9 mouse cellular contexts compared by ENCODE assay signal in the genomic region with DNA sequence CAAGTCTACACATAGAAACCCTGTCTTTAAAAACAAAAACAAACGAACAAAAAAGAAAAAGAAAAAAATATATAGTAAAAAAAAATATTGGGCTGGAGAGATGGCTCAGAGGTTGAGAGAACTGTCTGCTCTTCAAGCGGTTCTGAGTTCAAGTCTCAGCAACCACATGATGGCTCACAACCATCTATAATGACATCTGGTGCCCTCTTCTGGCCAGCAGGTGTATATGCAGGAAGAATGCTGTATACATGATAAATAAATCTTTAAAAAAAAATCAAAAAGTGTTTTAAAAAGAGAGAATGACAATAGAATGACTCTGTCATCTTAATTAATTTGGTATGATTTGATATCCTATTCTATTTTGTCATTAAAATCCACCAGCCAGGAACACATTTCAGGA. TPM values are rescaled to one million over a fixed set of nuclear protein-coding genes. Genes with fewer than 3 reads are reported as not detected.
A peak's percentile ranks its signal among the peaks of the same experiment; 100 is the strongest.
DNase-seq lines count a peak whose midpoint lies in the region; ATAC-seq and TF ChIP-seq lines count a peak whose summit lies in the region.
"Had no signal": no experiment of that assay in that cellular context is flagged by ENCODE, and none has a peak within 500 bp of the region (broad histone marks: within the 10 kb centered on the region; RNA-seq: fewer than 3 reads in every experiment).

No protein-coding gene starts in this region.

- no peak overlapping the region for H3K27ac ChIP-seq in liver, embryonic 12.5 days
- no peak overlapping the region for H3K27ac ChIP-seq in CH12.LX (ENCODE audit: insufficient read depth, low read depth)

- TF ChIP-seq EP300 in CH12.LX (IDR thresholded peaks at IDR 0.05; ENCODE audit: low read length) = no peak

- intact Hi-C loops in heart, postnatal 36 days (cut with DNase I) = loop anchor here (2.0 kb wide), 1 partner anchor 32 kb away; no protein-coding TSS in a partner anchor

- in situ Hi-C loops in CH12.LX (cut with MboI; ENCODE audit: low pct_ligation_motif_present, low pct_unique_long_range_greater_than_20kb, low sequenced_read_pairs) = loop anchor here (5.0 kb wide), 1 partner anchor 43 kb away; no protein-coding TSS in a partner anchor

- H3K4me3 ChIP-seq in liver, embryonic 12.5 days = no peak overlapping the region
- H3K4me3 ChIP-seq in CH12.LX (replicated peaks in 1 of 3; ENCODE audit: low read depth in 2 of 3, low read length in 2 of 3, poor library complexity in 1 of 3) = no peak overlapping the region

- H3K9me3 ChIP-seq in liver, embryonic 12.5 days (replicated peaks) = no peaks in the 10 kb centered on the region
- H3K9me3 ChIP-seq in CH12.LX (replicated peaks; ENCODE audit: low read length) = no peaks in the 10 kb centered on the region

- H3K79me2 ChIP-seq in CH12.LX (replicated peaks; ENCODE audit: control insufficient read depth, extremely low read depth, insufficient read depth, poor library complexity, severe bottlenecking) = peaks cover 9% of the 10 kb centered on the region

- no peak for ATAC-seq in liver, embryonic 12.5 days

- TF ChIP-seq POLR2A in CH12.LX (IDR thresholded peaks at IDR 0.05; ENCODE audit: low read depth, low read length) = no peak

- H3K4me1 ChIP-seq in liver, embryonic 12.5 days = peaks cover 35% of the 10 kb centered on the region
- H3K4me1 ChIP-seq in CH12.LX (ENCODE audit: control insufficient read depth in 1 of 2, insufficient read depth in 2 of 2) = peaks cover 0 to 27% of the 10 kb centered on the region in 2 experiments; a peak in 2 of 4 replicates

- H3K4me2 ChIP-seq in liver, embryonic 12.5 days = no peak overlapping the region
- H3K4me2 ChIP-seq in CH12.LX (ENCODE audit: insufficient read depth, low read depth, poor library complexity, severe bottlenecking) = no peak overlapping the region

- dilution Hi-C loops in CH12.LX (cut with MboI; ENCODE audit: extremely low pct_ligation_motif_present, extremely low pct_unique_long_range_greater_than_20kb, low sequenced_read_pairs) = no loop called here

- WGBS in liver, embryonic 12.5 days (ENCODE audit: insufficient replicate concordance) = 43% methylated on average over 2 of the region's 2 CpGs

- no peaks in the 10 kb centered on the region for H3K27me3 ChIP-seq in liver, embryonic 12.5 days (replicated peaks)
- no peaks in the 10 kb centered on the region for H3K27me3 ChIP-seq in CH12.LX (replicated peaks)

- peak; percentile 28 for DNase-seq in embryo, embryonic 10.5 days (ENCODE audit: low spot score)
- no peak for DNase-seq in embryo, embryonic 9.5 days (ENCODE audit: extremely low spot score)
- DNase-seq in liver (peak; percentile 30), CH12.LX (ENCODE audit: extremely low read depth) (no peak)
- peak; percentile 71 for DNase-seq in induced T-regulatory cell, adult 2 months (ENCODE audit: low read depth)
- no peak for DNase-seq in urinary bladder, adult 2 months (ENCODE audit: low spot score)
- no peak for DNase-seq in heart, postnatal 36 days
- DNase-seq: left cerebral cortex, postnatal 4 days had no signal

- peak; percentile 27 for TF ChIP-seq RAD21 in CH12.LX (IDR thresholded peaks at IDR 0.05; ENCODE audit: low read depth, low read length)

- no peak overlapping the region for H3K9ac ChIP-seq in liver, embryonic 12.5 days
- H3K9ac ChIP-seq in CH12.LX (ENCODE audit: insufficient read depth, low read depth) = no peak overlapping the region

- peak; percentile 29 to 61 for TF ChIP-seq CTCF in CH12.LX (conservative IDR thresholded peaks at IDR 0.05 in 1 of 2, IDR thresholded peaks at IDR 0.05 in 1 of 2; ENCODE audit: low read depth in 2 of 2, low read length in 2 of 2)

- H3K36me3 ChIP-seq in liver, embryonic 12.5 days = peaks cover 14% of the 10 kb centered on the region
- H3K36me3 ChIP-seq in CH12.LX (replicated peaks in 1 of 2; ENCODE audit: control insufficient read depth in 1 of 2, insufficient read depth in 1 of 2, low read length in 1 of 2) = peaks cover 0 to 8% of the 10 kb centered on the region in 2 experiments

TF ChIP-seq in CH12.LX, 34 proteins besides CTCF, POLR2A, EP300 and RAD21:
- TF ChIP-seq SIN3A (IDR thresholded peaks at IDR 0.05; ENCODE audit: low read length) = peak; percentile 28; the same call in 1 of the 2 replicates
- TF ChIP-seq KAT2A (IDR thresholded peaks at IDR 0.05; ENCODE audit: insufficient replicate concordance, low read length) = no peak
- no peak for TF ChIP-seq POLR2AphosphoS2 (IDR thresholded peaks at IDR 0.05; ENCODE audit: low read depth, low read length)
- no peak for TF ChIP-seq UBTF (IDR thresholded peaks at IDR 0.05; ENCODE audit: low read depth, low read length)
- TF ChIP-seq SMC3 (IDR thresholded peaks at IDR 0.05; ENCODE audit: low read depth, low read length) = peak; percentile 22; the same call in 1 of the 2 replicates
- no peak for TF ChIP-seq E2F4 (IDR thresholded peaks at IDR 0.05; ENCODE audit: insufficient replicate concordance, low read depth, low read length)
- TF ChIP-seq MAZ (IDR thresholded peaks at IDR 0.05; ENCODE audit: low read depth, low read length) = no peak
- peak; percentile 51 for TF ChIP-seq ZNF384 (IDR thresholded peaks at IDR 0.05; ENCODE audit: low read depth, low read length)
- peak; percentile 41; the same call in 1 of the 2 replicates for TF ChIP-seq MYC (IDR thresholded peaks at IDR 0.05; ENCODE audit: low read depth, low read length)

RNA-seq across cellular contexts. Expression of a gene that starts 1.2 kb away (rescaled TPM):
- 4.8 and 5.3 TPM in 2 replicates for polyA plus RNA-seq in liver, embryonic 12.5 days (2016; fragmentation: Nextera tagmentation; extraction: Ambion mirVana)
- total RNA-seq in CH12.LX (2012; rRNA removed) = 8.8 and 14.1 TPM in 2 replicates
- 5.9 and 7.9 TPM in 2 replicates for total RNA-seq in CH12.LX (2014; rRNA removed)
- 6.9 and 8.6 TPM in 2 replicates for polyA plus RNA-seq in CH12.LX (2012; ENCODE audit: insufficient read length, low read depth)
- 12.8 and 13.7 TPM in 2 replicates for polyA plus RNA-seq in urinary bladder, adult 2 months (2012; rRNA removed)
- total RNA-seq in heart, postnatal 36 days (2021) = 1 to 10 TPM; 9.1 to 9.4 TPM

RNA-seq across cellular contexts. Expression of a gene that starts 1.3 kb away (rescaled TPM):
- polyA plus RNA-seq in liver, embryonic 12.5 days (2016; fragmentation: Nextera tagmentation; extraction: Ambion mirVana) = 14.5 and 16.2 TPM in 2 replicates
- total RNA-seq in CH12.LX (2012; rRNA removed) (6.8 and 7.3 TPM in 2 replicates), CH12.LX (2014; rRNA removed) (11.3 and 12.2 TPM in 2 replicates)
- polyA plus RNA-seq in CH12.LX (2012; ENCODE audit: insufficient read length, low read depth) = 7.9 and 8.6 TPM in 2 replicates
- polyA plus RNA-seq in urinary bladder, adult 2 months (2012; rRNA removed) = 4.4 and 5.0 TPM in 2 replicates
- 1 to 10 TPM; 1.2 TPM for total RNA-seq in heart, postnatal 36 days (2021)

RNA-seq across cellular contexts. Expression of a gene that starts 16.2 kb away (rescaled TPM):
- 0.25 and 0.26 TPM in 2 replicates for polyA plus RNA-seq in liver, embryonic 12.5 days (2016; fragmentation: Nextera tagmentation; extraction: Ambion mirVana)
- total RNA-seq in CH12.LX (2012; rRNA removed) (0.04 and 0.13 TPM in 2 replicates), CH12.LX (2014; rRNA removed) (0.08 and 0.12 TPM in 2 replicates)
- 0.54 and 0.60 TPM in 2 replicates for polyA plus RNA-seq in CH12.LX (2012; ENCODE audit: insufficient read length, low read depth)
- 0.56 and 0.74 TPM in 2 replicates for polyA plus RNA-seq in urinary bladder, adult 2 months (2012; rRNA removed)
- under 1 TPM; 0.35 to 0.53 TPM for total RNA-seq in heart, postnatal 36 days (2021)

RNA-seq across cellular contexts. Expression of a gene that starts 45.9 kb away (rescaled TPM):
- polyA plus RNA-seq in liver, embryonic 12.5 days (2016; fragmentation: Nextera tagmentation; extraction: Ambion mirVana) = 1,876 and 1,897 TPM in 2 replicates
- total RNA-seq in CH12.LX (2012; rRNA removed) = 5,179 and 5,276 TPM in 2 replicates
- total RNA-seq in CH12.LX (2014; rRNA removed) = 7,033 and 7,473 TPM in 2 replicates
- 3,370 and 3,898 TPM in 2 replicates for polyA plus RNA-seq in CH12.LX (2012; ENCODE audit: insufficient read length, low read depth)
- polyA plus RNA-seq in urinary bladder, adult 2 months (2012; rRNA removed) = 2,458 and 3,073 TPM in 2 replicates
- 100 to 1,000 TPM; 621 to 649 TPM for total RNA-seq in heart, postnatal 36 days (2021)

Comparison
In these comparisons a context has a peak if more than half of its experiments do, and no peak if none do; other contexts are left out.
1. DNase-seq: peak in embryo, embryonic 10.5 days (single experiment), liver (single experiment) and induced T-regulatory cell, adult 2 months (single experiment); none in embryo, embryonic 9.5 days (single experiment), CH12.LX (single experiment), urinary bladder, adult 2 months (single experiment) and heart, postnatal 36 days (0 of 2).